Mouse (Mus musculus) brain, embryonic 14.5 days (tissue): ENCODE results near the gene Gm21762. TPM values are rescaled to one million over a fixed set of nuclear protein-coding genes. Genes with fewer than 3 reads are reported as not detected.
"Not testable (repeated sequence)": the region's sequence is repeated elsewhere in the genome, so short reads cannot be mapped to it uniquely, and the experiment has no call there.

Source experiments
- DNase-seq: peaks from one replicate; pipeline ENCODE4 v3.0.0-alpha.2; 2011; ENCODE audit warnings: low read depth
- polyA plus RNA-seq: library from polyadenylated mRNA; depleted of rRNA; stranded (reverse); fragments of >200 nt; gene quantifications from 2 replicates; pipeline ENCODE4 v1.2.3, GENCODE M21; 2012; rRNA removed

Gene Gm21762
- not detected in 2 replicates for polyA plus RNA-seq

DNA sequence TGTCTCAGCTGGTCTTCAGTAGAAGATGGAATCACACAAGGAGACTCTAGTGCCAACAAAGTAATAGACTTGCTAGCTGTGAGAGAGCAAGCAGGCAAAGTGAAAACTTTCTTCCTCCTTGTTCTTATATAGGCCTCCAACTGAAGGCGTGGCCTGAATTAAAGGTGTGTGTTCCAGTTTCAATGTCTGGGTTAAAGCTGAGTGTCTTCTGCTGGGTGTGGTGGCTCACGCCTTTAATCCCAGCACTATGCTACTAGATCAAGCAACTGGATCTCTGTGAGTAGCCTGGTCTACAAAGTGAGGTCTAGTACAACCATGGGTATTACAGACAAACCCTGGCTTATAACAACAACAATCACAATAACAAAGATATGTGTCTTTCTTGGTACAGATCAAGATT lies at the start of gene Gm21762:
Gm21762 (minus strand) TSS at position 101 of the 400 bp plus-strand sequence.
- DNase-seq = not testable (repeated sequence)

DNA sequence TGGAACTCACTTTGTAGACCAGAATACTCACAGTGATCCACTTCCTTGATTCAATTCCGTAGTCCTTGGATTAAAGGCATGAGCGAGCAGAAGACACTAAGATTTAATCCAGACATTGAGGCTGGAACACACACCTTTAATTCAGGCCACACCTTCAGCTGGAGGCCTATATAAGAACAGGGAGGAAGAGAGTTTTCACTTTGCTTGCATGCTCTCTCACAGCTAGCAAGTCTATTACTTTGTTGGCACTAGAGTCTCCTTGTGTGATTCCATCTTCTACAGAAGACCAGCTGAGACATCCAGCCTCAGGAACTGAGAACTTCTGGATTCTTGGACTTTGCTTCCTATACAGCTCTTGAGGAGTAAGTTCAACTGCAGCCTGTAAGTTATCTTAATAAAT lies 47.1 kb upstream of the Gm21762 start, which contains the start of gene AF067061:
AF067061 (plus strand) TSS at position 245 of the 400 bp plus-strand sequence.
- not testable (repeated sequence) for DNase-seq

DNA sequence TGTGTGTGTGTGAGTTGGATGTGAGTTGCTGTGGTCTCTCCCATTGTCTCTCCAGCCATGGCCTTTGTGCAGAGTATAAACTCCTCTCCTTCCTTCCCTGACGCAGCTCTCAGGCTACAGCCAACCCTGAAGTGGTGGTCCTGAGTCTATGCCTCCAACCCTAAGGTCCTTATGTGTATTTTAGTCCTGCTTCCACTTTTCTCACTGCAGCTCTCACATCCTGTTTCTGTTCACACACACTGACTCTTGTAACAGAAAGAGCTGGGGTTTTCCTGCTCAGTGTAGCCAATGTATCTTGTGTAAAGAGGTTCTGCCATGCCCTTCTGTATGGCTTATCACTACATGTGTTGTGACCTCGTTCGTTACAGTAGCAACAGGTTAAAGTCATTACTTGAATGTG lies 44.0 kb upstream of the Gm21762 start:
- not testable (repeated sequence) for DNase-seq

DNA sequence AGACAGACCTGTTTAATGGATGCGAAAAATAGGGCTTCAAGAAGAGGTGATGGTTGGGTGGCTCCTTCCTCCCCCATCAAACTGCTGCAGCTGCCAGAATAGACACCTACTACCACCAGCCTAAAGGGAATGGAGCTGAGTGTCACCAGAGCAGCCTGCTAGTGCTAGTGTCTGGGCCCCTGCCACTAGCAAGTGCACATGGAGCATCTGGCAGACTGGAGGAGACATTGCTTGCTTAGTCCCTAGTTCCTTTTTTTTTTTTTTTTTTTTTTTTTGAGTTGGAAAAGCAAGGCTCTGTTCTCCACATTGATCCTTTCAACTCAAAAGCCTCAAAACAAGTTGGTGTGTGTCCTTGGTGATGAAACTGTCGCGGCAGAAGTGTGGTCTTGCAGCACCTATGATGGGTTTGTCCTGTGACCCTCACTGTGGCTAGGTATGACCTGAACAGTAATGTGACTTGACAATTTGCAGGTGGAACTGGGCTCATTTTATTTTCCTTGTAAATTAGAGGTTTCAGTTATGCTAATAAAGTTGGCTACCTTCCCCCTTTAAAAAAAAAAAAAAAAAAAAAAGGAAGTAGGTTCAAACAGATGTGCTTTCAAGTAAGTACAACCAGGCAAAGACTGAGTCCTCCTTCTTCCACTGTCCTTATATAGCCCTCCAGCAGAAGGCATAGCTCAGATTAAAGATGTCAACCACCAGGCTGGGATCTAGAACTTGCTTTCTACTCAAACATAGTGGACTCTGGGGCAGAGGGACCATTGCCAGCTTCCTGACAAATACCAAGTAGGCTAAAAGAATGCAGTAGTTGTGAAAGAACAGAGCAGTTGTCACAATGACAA lies 43.3 kb upstream of the Gm21762 start:
- not testable (repeated sequence) for DNase-seq

DNA sequence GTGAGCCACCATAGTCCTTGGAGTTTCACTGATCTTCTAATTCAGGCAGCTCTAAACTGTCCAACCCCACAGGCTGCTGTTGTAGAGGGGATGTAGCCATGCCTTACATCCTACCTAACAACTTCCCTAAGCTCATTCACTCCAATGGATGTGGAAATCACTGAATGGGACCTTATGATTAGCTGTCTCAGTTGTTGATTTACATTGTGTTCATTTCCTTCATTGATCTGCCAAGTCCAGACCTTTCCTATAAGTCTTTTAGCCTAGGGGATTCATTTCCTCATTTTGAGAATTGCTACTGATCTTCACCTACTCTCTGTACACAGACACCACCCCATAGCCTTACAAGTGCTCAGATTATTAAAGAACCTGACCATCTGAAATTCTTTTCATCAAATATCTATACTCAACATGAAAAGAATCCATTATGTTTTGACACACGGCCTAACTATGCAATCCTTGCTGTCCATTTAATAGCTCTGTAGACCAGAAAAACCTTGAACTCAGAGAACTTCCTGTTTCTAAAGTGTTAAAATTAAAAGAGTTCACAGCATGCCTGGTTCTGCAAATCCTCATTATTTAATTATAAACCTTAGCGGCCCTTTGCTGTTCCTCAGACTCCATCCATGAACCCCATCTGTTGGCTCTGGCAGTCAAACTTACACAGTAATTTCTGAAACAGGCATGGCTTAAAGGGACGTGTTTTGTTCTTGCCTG lies 35.6 kb upstream of the Gm21762 start:
- DNase-seq = not testable (repeated sequence)

DNA sequence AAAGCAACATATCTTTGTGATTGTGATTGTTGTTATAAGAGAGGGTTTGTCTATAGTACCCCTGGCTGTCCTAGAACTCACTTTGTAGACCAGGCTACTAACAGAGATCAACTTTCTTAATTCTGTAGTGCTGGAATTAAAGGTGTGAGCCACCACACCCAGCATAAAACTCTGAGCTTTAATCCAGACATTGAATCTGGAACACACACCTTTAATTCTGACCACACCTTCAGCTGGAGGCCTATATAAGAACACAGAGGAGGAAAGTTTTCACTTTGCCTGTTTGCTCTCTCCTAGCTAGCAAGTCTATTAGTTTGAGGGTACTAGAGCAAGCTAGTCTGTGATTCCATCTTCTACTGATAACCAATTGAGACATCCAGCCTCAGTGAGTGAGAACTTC lies 23.1 kb upstream of the Gm21762 start, which contains the start of gene Gm21731:
Gm21731 (plus strand) TSS at position 301 of the 400 bp plus-strand sequence.
- not testable (repeated sequence) for DNase-seq

DNA sequence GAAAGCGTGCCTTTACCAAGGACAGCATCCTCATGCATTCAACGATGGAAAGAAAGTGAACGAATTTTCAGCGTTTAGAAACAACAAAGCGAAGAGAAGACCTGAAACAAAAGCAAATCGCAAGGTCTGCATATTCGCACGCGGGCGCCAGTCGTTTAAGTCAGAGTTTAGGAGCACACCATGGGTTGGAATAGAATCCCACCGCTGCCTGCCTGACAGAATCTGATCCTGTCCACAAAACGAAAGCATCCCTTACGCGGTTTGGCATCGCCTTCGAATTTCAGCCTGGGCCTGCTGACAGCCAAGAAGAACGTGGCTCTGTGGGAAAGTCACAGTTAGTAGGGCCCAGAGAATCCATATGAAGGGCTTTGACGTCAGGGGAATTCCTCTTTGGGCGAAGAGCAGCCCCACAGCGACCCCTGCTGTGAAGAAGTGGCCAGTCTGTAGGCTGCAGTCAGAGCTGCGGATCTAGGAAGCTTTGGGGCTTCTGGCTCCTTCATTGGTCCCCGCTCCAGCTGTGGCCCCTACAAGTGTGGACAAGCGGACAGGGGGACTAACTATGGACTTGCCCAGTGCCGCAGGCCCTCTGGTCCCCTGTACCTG lies 16.8 kb upstream of the Gm21762 start:
- DNase-seq = not testable (repeated sequence)

DNA sequence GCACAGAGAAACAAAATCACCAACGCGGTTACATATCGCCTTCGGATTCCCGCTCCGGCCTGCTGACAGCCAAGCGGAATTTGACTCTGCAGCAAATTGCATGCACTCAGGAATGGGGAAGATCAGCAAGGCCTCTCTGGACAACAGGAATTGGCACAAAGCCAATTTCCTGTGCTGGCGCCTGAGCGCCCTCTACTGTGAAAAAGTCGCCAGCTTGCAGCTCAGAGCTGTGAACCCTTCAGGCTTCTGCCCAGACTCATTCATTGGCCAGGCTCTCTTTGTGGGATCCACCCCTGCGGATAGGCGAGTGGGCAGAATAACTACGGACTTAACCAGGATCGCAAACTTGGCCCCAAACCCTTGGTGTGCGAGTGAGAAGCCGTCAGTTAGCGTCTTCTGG lies 16.1 kb upstream of the Gm21762 start:
- not testable (repeated sequence) for DNase-seq

DNA sequence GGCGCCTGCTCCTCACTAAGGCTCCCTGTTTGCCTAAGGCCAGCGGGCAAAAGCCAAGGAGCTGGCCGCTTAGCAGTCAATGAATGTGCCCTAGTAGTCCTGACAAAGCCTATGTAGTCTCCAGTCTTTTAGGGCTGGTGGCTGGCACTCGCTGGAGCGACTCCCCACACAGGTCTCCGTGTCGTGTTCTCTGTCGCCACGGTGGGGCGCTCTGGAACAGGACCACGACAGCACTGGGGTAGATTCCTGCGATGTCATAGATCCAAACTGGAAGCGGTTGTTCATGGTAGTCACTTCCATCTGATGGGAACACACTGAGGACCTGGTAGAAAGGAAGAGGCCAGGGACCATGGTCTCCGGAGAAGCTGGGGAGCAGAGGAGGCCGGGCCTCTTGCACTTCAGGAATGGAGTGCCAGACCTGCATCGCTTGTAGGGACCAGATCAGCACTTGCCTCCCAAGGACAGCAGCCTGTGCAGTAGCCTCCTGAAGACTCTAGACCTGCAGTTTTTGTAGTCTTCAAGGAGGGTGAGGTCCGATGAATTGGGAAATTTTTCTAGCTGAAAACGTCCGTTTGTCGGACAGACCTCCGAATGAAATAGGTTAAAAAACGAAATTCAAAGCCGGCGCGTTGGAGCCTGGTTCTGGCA lies 7.4 kb upstream of the Gm21762 start:
- DNase-seq = not testable (repeated sequence)

DNA sequence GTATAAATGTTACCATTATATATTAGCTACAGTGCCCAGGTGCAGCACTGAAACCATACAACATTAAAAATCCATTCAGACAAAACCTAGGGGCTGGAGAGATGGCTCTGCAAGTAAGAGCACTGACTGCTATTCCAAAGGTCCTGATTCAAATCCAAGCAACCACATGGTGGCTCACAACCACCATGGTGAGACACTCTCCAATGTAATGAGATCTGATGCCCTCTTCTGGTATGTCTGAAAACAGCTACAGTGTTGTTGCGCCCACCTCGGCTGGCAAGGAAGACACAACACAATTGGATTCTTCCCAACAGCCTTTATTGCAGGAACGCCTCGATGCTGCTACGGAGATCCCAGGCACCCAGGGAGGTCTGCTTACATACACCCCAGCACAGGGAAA lies 5.2 kb upstream of the Gm21762 start:
- not testable (repeated sequence) for DNase-seq

DNA sequence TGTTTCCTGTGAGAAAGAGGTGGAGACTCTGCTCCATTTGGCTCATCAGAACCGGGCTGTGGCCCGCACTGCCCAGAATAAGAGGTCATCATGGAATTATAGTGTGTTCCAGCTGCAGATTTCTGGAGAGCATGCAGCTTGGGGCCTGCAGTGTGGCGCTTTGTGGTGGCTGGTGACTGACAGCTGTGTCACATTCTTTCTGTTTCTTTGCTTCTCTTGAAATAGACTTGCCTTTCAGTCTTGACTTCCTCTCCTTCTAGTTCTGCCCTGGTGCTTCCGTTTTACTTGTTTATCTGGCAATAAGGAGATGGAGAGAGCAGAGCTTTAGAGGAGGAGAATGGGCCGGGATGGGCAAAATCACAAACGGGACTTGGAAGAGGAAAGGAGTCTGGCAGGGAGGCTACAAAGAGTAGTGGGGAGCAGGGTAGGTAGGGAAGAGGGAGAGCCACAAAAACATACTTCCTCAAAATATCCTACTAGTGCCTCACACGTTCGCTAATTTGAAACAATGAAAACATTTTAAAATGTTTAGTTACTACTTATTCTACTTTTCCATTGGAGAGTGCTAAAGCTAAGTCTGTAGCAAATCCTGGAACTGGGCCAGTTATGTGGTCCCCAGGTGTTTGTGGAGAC lies 19.4 kb downstream of the Gm21762 start:
- not testable (repeated sequence) for DNase-seq

DNA sequence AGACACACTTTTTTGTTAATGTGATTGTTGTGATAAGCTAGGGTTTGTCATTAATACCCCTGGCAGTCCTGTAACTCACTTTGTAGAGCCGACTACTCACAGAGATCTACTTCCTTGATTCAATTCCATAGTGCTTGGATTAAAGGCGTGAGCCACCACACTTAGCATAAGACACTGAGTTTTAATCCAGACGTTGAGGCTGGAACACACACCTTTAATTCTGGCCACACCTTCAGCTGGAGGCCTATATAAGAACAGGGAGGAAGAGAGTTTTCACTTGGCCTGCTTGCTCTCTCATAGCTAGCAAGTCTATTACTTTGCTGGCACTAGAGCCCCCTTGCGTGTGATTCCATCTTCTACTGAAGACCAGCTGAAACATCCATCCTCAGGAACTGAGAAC lies 43.6 kb downstream of the Gm21762 start, which contains the start of gene Gm21818:
Gm21818 (plus strand) TSS at position 301 of the 400 bp plus-strand sequence.
- DNase-seq = not testable (repeated sequence)

DNA sequence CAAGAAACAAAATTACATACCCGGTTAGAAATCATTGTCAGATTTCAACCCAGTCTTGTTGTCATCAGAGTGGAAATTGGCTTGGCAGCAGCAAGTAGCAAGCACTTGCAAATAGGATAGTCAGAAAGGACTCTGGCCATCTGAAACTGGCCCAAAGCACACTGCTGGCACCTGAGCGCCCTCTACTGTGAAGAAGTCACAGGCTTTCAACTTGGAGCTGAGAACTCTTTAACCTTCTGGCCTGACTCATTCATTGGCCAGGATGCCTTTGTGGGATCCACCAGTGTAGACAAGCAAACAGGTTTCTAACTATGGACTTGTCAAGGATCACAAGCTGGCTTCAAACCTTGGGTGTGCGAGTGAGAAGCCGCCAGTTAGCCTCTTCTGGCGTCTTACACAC lies 47.4 kb downstream of the Gm21762 start:
- DNase-seq = not testable (repeated sequence)

Other genes with a start within 250 kb of the Gm21762 start
- not detected in 2 replicates for gene Gm36079, start 188.9 kb downstream of the Gm21762 start, polyA plus RNA-seq
- not detected in 2 replicates for gene Gm21188, start 163.8 kb downstream of the Gm21762 start, polyA plus RNA-seq
- not detected in 2 replicates for gene Gm20767, start 75.7 kb downstream of the Gm21762 start, polyA plus RNA-seq
- not detected in 2 replicates for gene Gm21818, start 43.5 kb downstream of the Gm21762 start, polyA plus RNA-seq
- not detected in 2 replicates for gene Gm21731, start 23.2 kb upstream of the Gm21762 start, polyA plus RNA-seq
- gene AF067061, start 47.2 kb upstream of the Gm21762 start, polyA plus RNA-seq = not detected in 2 replicates
- 0.06 and 0.15 TPM in 2 replicates for gene BC147527, start 84.4 kb upstream of the Gm21762 start, polyA plus RNA-seq
- gene Tcstv3, start 100.9 kb upstream of the Gm21762 start, polyA plus RNA-seq = not detected in 2 replicates